Mouse (Mus musculus): ENCODE measurements at regions not wholly inside any gene's neighbourhood (a gene's known extent, or its start where the extent isn't known, plus 50 kb on each side); places are given as distances from the start of the nearest gene placed in this dataset.

GRCm38 (mm10) chr17:82731561-82731960 lies 483.5 kb upstream of the Pkdcc start:
- no peak for DNase-seq

GRCm38 (mm10) chr17:82742445-82742844 lies 472.6 kb upstream of the Pkdcc start:
- no peak for DNase-seq

DNA sequence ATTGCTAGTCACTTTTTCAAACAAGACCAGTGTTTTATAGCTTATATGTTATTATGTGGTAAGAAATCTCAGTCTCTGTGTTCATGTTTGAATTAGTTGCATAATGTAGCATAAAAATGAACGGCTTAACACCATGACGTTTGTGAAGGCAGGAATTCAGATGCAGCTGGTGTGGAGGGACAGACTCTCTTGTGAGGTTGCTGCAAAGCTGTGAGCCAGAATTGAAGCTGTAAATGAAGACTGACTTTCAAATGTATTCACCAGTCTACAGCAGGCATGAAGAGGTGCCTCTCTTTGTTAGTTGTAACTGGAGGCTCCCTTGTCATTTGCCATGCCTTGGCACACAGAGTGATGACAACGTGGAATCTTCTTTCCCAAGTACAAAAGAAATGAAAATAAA lies 457.7 kb upstream of the Pkdcc start:
- DNase-seq: no peak

- DNase-seq: no peak
These were observed 436.0 kb upstream of the Pkdcc start for GRCm38 (mm10) chr17:82779096-82779495.

DNA sequence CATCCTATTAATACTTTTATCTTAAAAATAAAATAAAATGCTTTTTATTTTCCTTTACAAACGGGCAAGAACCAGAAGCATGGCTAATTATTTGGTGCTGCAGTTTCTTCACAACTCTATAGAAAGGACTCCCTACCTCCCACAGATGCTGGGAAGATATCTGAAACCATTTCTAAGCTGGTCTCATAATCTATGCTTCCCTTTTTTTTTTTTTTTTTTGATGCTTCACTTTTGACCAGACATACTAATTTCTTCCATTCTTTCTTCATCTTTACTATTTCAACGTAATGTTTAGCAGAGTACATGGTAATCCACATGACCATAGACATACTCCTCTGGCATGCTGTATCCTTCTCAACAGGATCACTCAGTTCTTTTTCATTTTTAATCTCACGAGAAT lies 393.0 kb upstream of the Pkdcc start:
- no peak for DNase-seq

- DNase-seq: no peak
These were observed 391.0 kb upstream of the Pkdcc start for GRCm38 (mm10) chr17:82824057-82824456.

- no peak for DNase-seq
These were observed 390.5 kb upstream of the Pkdcc start for GRCm38 (mm10) chr17:82824619-82825018.

GRCm38 (mm10) chr17:82827170-82827569 lies 387.9 kb upstream of the Pkdcc start:
- DNase-seq: no peak

DNA sequence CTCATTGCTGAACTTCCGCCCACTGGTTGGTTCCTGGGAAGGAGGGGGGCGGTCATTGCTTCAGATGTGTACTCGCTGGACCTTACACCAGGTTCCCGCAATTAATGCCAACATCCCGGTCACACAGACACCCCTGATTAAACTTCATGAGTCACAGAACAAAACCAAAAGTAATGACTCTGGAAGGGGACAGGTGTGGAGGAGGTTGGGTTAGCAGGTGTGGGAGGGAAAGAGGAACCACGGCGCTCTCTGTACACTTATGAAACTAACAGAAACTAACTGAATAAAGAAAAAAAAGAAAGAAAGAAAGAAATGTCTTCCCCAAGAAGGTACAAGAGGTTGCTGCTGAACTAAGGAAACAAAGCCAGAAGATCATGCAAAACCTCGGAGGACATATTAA lies 387.3 kb upstream of the Pkdcc start:
- DNase-seq: no peak

- DNase-seq: no peak
These were observed 386.6 kb upstream of the Pkdcc start for GRCm38 (mm10) chr17:82828434-82828997.

- DNase-seq: no peak
These were observed 385.7 kb upstream of the Pkdcc start for GRCm38 (mm10) chr17:82829415-82829814.

GRCm38 (mm10) chr17:82834177-82834576 lies 380.9 kb upstream of the Pkdcc start:
- no peak for DNase-seq

DNA sequence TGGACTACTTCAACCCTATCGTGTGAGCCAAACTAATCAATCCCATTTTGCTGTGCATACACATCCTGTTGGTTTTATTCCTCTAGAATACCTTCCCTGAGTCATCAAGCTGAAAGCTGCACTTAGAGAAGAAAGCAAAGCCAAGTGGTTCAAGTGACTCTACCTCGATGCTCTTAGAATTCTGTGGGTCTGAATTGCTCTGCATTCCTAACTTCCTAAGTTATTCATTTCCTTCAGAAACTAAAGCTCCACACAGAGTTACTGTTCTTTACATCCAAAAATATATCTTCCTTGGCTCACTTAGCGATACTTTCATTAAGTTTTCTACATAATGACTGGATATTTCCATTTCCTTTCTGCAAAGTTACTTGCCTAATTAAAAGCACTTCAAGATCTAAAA lies 379.0 kb upstream of the Pkdcc start:
- no peak for DNase-seq

- DNase-seq: no peak
These were observed 368.2 kb upstream of the Pkdcc start for GRCm38 (mm10) chr17:82846776-82847494.

- DNase-seq: peak; percentile 75
These were observed 357.6 kb upstream of the Pkdcc start for GRCm38 (mm10) chr17:82857199-82858147.

- DNase-seq: no peak
These were observed 354.7 kb upstream of the Pkdcc start for GRCm38 (mm10) chr17:82860391-82860790.

- no peak for DNase-seq
These were observed 354.1 kb upstream of the Pkdcc start for GRCm38 (mm10) chr17:82860966-82861365.

- DNase-seq: no peak
These were observed 338.0 kb upstream of the Pkdcc start for GRCm38 (mm10) chr17:82877131-82877530.

DNA sequence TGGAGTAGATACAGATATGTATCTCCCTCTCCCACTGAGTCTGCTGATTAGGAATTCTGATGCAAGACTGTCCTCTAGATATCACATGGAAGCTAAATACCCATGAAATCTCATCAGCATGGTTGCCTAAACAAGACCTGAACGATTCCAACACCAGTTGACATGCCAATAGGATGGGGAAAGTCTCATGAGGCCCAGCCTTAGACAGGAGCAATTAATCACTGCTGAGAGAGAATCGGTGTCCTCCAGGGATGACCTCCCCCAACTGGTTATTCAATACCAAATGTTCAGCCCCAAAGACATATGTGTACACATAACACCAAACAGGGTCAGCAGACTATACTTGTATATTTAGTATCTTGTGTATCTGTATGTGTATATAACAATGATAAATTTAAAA lies 314.5 kb upstream of the Pkdcc start:
- DNase-seq: no peak

- no peak for DNase-seq
These were observed 313.8 kb upstream of the Pkdcc start for GRCm38 (mm10) chr17:82901098-82901891.

DNA sequence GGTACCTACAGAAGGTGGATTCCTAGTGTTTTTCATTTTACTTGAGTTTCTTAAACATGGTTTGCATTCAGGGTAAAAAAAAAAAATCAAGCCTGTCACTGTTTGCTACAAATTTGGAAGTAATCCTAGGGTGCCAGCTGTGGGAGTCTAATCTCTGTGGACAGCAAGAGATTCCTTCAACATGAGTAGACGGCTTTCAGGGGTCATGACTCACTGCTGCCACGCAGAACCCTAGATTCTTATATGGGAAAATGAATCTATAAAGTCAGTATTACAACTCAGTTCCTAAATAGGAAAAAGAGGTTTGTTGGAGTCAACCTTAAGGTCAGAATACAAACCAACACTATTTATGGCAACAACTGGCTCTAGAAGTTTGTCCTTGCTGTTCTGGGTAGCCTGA lies 310.1 kb upstream of the Pkdcc start:
- no peak for DNase-seq

DNA sequence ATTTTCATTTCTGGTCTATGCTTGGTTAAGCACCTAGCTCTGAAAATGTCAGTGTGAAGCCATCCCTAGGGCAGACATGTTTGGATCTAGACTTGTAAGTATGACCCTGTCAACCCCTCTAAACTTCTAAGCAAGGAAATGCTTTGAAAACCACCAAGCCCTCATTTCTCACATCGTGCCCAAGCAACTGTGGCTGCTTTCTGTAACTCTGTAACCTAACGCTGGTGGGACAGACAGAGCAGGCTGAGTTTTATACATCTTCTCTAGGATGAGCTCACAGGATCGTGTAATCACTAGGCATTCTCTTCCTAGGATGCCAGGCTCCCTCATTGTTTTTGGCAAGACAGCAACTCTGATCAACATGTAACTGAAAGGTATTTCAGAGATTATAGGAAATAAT lies 309.6 kb upstream of the Pkdcc start:
- DNase-seq: no peak

- no peak for DNase-seq
These were observed 305.9 kb upstream of the Pkdcc start for GRCm38 (mm10) chr17:82909189-82909588.

Data from lung, postnatal 36 days (tissue).